Comparison of ENCODE assay signal across 12 mouse cellular contexts in the genomic region with DNA sequence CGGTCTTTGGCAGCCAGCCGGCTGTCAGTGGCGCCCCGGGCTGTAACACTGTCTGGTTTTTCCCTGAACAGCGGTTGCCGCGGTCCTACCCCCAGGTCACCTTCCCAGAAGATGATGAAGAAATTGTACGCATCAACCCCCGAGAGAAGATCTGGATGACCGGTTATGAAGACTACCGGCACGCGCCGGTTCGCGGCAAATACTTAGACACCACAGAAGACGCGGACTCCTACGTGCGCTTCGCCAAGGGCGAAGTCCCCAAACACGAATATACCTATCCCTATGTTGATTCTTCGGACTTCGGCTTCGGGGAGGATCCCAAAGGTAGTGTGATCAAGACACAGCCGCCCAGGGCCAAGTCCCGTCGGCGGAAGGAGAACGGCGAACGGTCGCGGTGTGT.
"Had no signal": no experiment of that assay in that cellular context is flagged by ENCODE, and none has a peak within 500 bp of the region (broad histone marks: within the 10 kb centered on the region; RNA-seq: fewer than 3 reads in every experiment).

No protein-coding gene starts in this region.

- H3K27ac ChIP-seq: limb, embryonic 12.5 days; liver, embryonic 14.5 days; midbrain, embryonic 10.5 days; neural tube, embryonic 15.5 days had no signal

- H3K9ac ChIP-seq: limb, embryonic 12.5 days; liver, embryonic 14.5 days; neural tube, embryonic 15.5 days had no signal

- ATAC-seq: lung, postnatal 0 days; midbrain, embryonic 16.5 days had no signal

- H3K4me2 ChIP-seq: limb, embryonic 12.5 days; neural tube, embryonic 15.5 days had no signal

- DNase-seq: kidney, postnatal 10 days; lung, adult 2 months; lung, postnatal 4 days; spleen, adult 18-20 months; thymus, postnatal 4 days had no signal

- H3K4me3 ChIP-seq: layer of hippocampus, adult 2 months; limb, embryonic 12.5 days; midbrain, embryonic 10.5 days; neural tube, embryonic 15.5 days had no signal

- H3K27me3 ChIP-seq: limb, embryonic 12.5 days; neural tube, embryonic 15.5 days had no signal

- H3K4me1 ChIP-seq: limb, embryonic 12.5 days; midbrain, embryonic 10.5 days; neural tube, embryonic 15.5 days had no signal
